Mouse (Mus musculus): ENCODE results near the gene Dmp1. TPM values are rescaled to one million over a fixed set of nuclear protein-coding genes. Genes with fewer than 3 reads are reported as not detected.

Dmp1 gene
- polyA plus RNA-seq, 1 experiment from 2014 or later = not detected

Other genes starting within 250 kb of the Dmp1 start
- 0.17 and 0.21 TPM in 2 replicates for gene Hsd17b13, start 225.2 kb upstream of the Dmp1 start, polyA plus RNA-seq (2016; fragmentation: Nextera tagmentation; extraction: Ambion mirVana)
- 1.5 and 1.7 TPM in 2 replicates for gene Hsd17b11, start 180.7 kb upstream of the Dmp1 start, polyA plus RNA-seq (2016; fragmentation: Nextera tagmentation; extraction: Ambion mirVana)
- gene Nudt9, start 156.3 kb upstream of the Dmp1 start, polyA plus RNA-seq (2016; fragmentation: Nextera tagmentation; extraction: Ambion mirVana) = 86.3 and 88.9 TPM in 2 replicates
- not detected in 2 replicates for gene Gm17660, start 125.0 kb upstream of the Dmp1 start, polyA plus RNA-seq (2016; fragmentation: Nextera tagmentation; extraction: Ambion mirVana)
- gene Sparcl1, start 88.9 kb upstream of the Dmp1 start, polyA plus RNA-seq (2016; fragmentation: Nextera tagmentation; extraction: Ambion mirVana) = 3.0 and 3.8 TPM in 2 replicates
- not detected in 2 replicates for gene Dspp, start 31.9 kb upstream of the Dmp1 start, polyA plus RNA-seq (2016; fragmentation: Nextera tagmentation; extraction: Ambion mirVana)
- gene Ibsp, start 96.6 kb downstream of the Dmp1 start, polyA plus RNA-seq (2016; fragmentation: Nextera tagmentation; extraction: Ambion mirVana) = not detected in 2 replicates
- not detected in 2 replicates for gene Mepe, start 122.7 kb downstream of the Dmp1 start, polyA plus RNA-seq (2016; fragmentation: Nextera tagmentation; extraction: Ambion mirVana)
- gene Spp1, start 232.5 kb downstream of the Dmp1 start, polyA plus RNA-seq (2016; fragmentation: Nextera tagmentation; extraction: Ambion mirVana) = 2.0 and 2.6 TPM in 2 replicates